In genomic region chr3:96435557-96436091, GRCm38 (mm10) we compare ENCODE assay signal across 8 mouse cellular contexts. TPM values are rescaled to one million over a fixed set of nuclear protein-coding genes. Genes with fewer than 3 reads are reported as not detected.
DNase-seq lines count a peak whose midpoint lies in the region; ATAC-seq and TF ChIP-seq lines count a peak whose summit lies in the region.

No protein-coding gene starts in this region.

- no peak for DNase-seq in heart, postnatal 4 days
- peak; percentile 88 for DNase-seq in R1 (ENCODE audit: low read depth, low spot score)
- peak; percentile 40 to 61 for DNase-seq in layer of hippocampus, postnatal 25 days (ENCODE audit: extremely low spot score in 1 of 2, low spot score in 1 of 2)
- no peak for DNase-seq in thymus, postnatal 10 days (ENCODE audit: low spot score in 2 of 2)
- DNase-seq in gastrocnemius, postnatal 10 days = no peak

- no peaks in the 10 kb centered on the region for H3K9me3 ChIP-seq in heart, embryonic 16.5 days (replicated peaks; ENCODE audit: control insufficient read depth, low read length)
- no peaks in the 10 kb centered on the region for H3K9me3 ChIP-seq in forebrain, embryonic 13.5 days (replicated peaks)

- no peak overlapping the region for H3K9ac ChIP-seq in heart, embryonic 16.5 days (ENCODE audit: low read length)
- H3K9ac ChIP-seq in forebrain, embryonic 13.5 days = peak overlapping the region; percentile 21; the same call in 1 of the 2 replicates

- H3K4me3 ChIP-seq in heart, embryonic 16.5 days (ENCODE audit: low read length) = peak overlapping the region; percentile 29
- peak overlapping the region; percentile 17 for H3K4me3 ChIP-seq in forebrain, embryonic 13.5 days
- H3K4me3 ChIP-seq in myocyte = no peak overlapping the region

- TF ChIP-seq POLR2A in myocyte (IDR thresholded peaks at IDR 0.05; ENCODE audit: insufficient read length, low read depth) = no peak

- 1% methylated on average over 26 of the region's 26 CpGs for WGBS in heart, embryonic 16.5 days
- WGBS in forebrain, embryonic 13.5 days = under 1% methylated on average over 26 of the region's 26 CpGs

- peaks cover 48% of the 10 kb centered on the region for H3K27me3 ChIP-seq in heart, embryonic 16.5 days (ENCODE audit: control insufficient read depth, insufficient read depth, low read length)
- peaks cover 92% of the 10 kb centered on the region for H3K27me3 ChIP-seq in forebrain, embryonic 13.5 days
- no peaks in the 10 kb centered on the region for H3K27me3 ChIP-seq in myocyte (ENCODE audit: control insufficient read depth, insufficient read depth, insufficient read length)

- ATAC-seq in heart, embryonic 16.5 days (replicated peaks; ENCODE audit: extremely low read depth, insufficient read depth, low FRiP score) = no peak
- ATAC-seq in forebrain, embryonic 13.5 days = no peak

- no peaks in the 10 kb centered on the region for H3K79me2 ChIP-seq in myocyte (ENCODE audit: control insufficient read depth, insufficient read depth)

- no peaks in the 10 kb centered on the region for H3K4me1 ChIP-seq in heart, embryonic 16.5 days (ENCODE audit: control insufficient read depth, insufficient read depth, low read length)
- H3K4me1 ChIP-seq in forebrain, embryonic 13.5 days = 0 out of 2 replicates have a peak, but pooled peaks cover 2% of the 10 kb centered on the region

- no peak overlapping the region for H3ac ChIP-seq in myocyte (ENCODE audit: control insufficient read depth, insufficient read length)

- H3K27ac ChIP-seq in heart, embryonic 16.5 days (ENCODE audit: low read length) = no peak overlapping the region
- no peak overlapping the region for H3K27ac ChIP-seq in forebrain, embryonic 13.5 days

- no peaks in the 10 kb centered on the region for H3K36me3 ChIP-seq in heart, embryonic 16.5 days (ENCODE audit: control insufficient read depth, insufficient read depth)
- no peaks in the 10 kb centered on the region for H3K36me3 ChIP-seq in forebrain, embryonic 13.5 days (ENCODE audit: poor library complexity, severe bottlenecking)
- H3K36me3 ChIP-seq in myocyte (ENCODE audit: control insufficient read depth, insufficient read depth) = no peaks in the 10 kb centered on the region

- H3K4me2 ChIP-seq in heart, embryonic 16.5 days (ENCODE audit: low read depth, low read length) = peak overlapping the region; percentile 24
- peak overlapping the region; percentile 33 for H3K4me2 ChIP-seq in forebrain, embryonic 13.5 days
- peak overlapping the region; percentile 30 for H3K4me2 ChIP-seq in myocyte (ENCODE audit: low read depth)

TF ChIP-seq in myocyte, 11 proteins besides CTCF, POLR2A, EP300 and RAD21:
- TF ChIP-seq REST (IDR thresholded peaks at IDR 0.05; ENCODE audit: insufficient read depth, insufficient read length) (no peak), TCF12 (IDR thresholded peaks at IDR 0.05; ENCODE audit: insufficient read depth, poor library complexity, severe bottlenecking) (no peak), POLR2AphosphoS2 (IDR thresholded peaks at IDR 0.05; ENCODE audit: insufficient read length, low read depth) (no peak), CEBPB (IDR thresholded peaks at IDR 0.05; ENCODE audit: insufficient read depth, poor library complexity, severe bottlenecking) (no peak), TCF3 (IDR thresholded peaks at IDR 0.05; ENCODE audit: insufficient read length, low read depth) (no peak), MYOD1 (IDR thresholded peaks at IDR 0.05; ENCODE audit: control insufficient read depth in 1 of 3, insufficient read length in 2 of 3, low read depth in 2 of 3) (no peak)
TF ChIP-seq in myocyte: peak in this region for 0.

RNA-seq across cellular contexts. Expression of gene BC107364, which starts 16.5 kb away (rescaled TPM):
- polyA plus RNA-seq in heart, embryonic 16.5 days (2015; fragmentation: Nextera tagmentation; extraction: Ambion mirVana) = 1.3 and 1.5 TPM in 2 replicates
- under 1 TPM in 1 of 2 experiments, not detected in 1; 0.50 TPM for total RNA-seq in heart, postnatal 4 days (2021)
- polyA plus RNA-seq in forebrain, embryonic 13.5 days (2015; fragmentation: Nextera tagmentation; extraction: Ambion mirVana) = not detected in 2 replicates
- not detected for total RNA-seq in layer of hippocampus, postnatal 25 days (2021)
- not detected for polyA plus RNA-seq in myocyte (2012; fragmentation: generic; extraction: Trizol)
- total RNA-seq in gastrocnemius, postnatal 10 days (2021) = not detected

Comparison
In these comparisons a context has a peak if more than half of its experiments do, and no peak if none do; other contexts are left out.
1. DNase-seq: peak in R1 (single experiment) and layer of hippocampus, postnatal 25 days (2 of 2); none in heart, postnatal 4 days (single experiment), thymus, postnatal 10 days (0 of 2) and gastrocnemius, postnatal 10 days (single experiment).
2. Peak in every context shown above with its lines, with median percentiles within 50 percentile points of each other: H3K4me2 ChIP-seq.